Mouse (Mus musculus) heart, embryonic 14.5 days (tissue): Measurements from ENCODE around the gene Ccdc134. TPM values are rescaled to one million over a fixed set of nuclear protein-coding genes. Genes with fewer than 3 reads are reported as not detected.

Experiments used
- ATAC-seq: fragments of 200-750 bp; cut with Nextera tagmentation; 2 replicates; pipeline ENCODE4 v1.8.0; 2017; ENCODE audit warnings: low read depth, moderate TSS enrichment; ENCODE audit not compliant: insufficient number of reproducible peaks, insufficient read depth, low FRiP score
- H3K27ac ChIP-seq, 2 experiments: fragments of 200-500 bp in 1 of 2; fragments of 300-500 bp in 1 of 2; sonication (generic) in 1 of 2; replicated peaks in 1 of 2; 2 replicates each; pipeline ENCODE4 v1.5.1; 2012 to 2014; ENCODE audit warnings: low read depth in 2 of 2, low read length in 2 of 2, control low read depth in 1 of 2, mild to moderate bottlenecking in 1 of 2, mixed read lengths in 1 of 2; ENCODE audit not compliant: control insufficient read depth in 1 of 2, insufficient read depth in 1 of 2
- H3K27me3 ChIP-seq: fragments of 300-500 bp; sonication (generic); 2 replicates; pipeline ENCODE4 v1.6.1; 2014; ENCODE audit warnings: mild to moderate bottlenecking, low read length, control low read depth; ENCODE audit not compliant: control insufficient read depth, insufficient read depth
- H3K36me3 ChIP-seq: fragments of 300-500 bp; sonication (generic); 2 replicates; pipeline ENCODE4 v1.6.1; 2014; ENCODE audit warnings: mild to moderate bottlenecking, control low read depth, low read length, mixed read lengths; ENCODE audit not compliant: control insufficient read depth, insufficient read depth
- H3K4me1 ChIP-seq, 2 experiments: fragments of 200-500 bp in 1 of 2; fragments of 300-500 bp in 1 of 2; sonication (generic) in 1 of 2; 2 replicates each; pipeline ENCODE4 v1.6.1; 2012 to 2014; ENCODE audit warnings: low read length in 2 of 2, control low read depth in 1 of 2, mixed read lengths in 1 of 2; ENCODE audit not compliant: control insufficient read depth in 2 of 2, insufficient read depth in 2 of 2
- H3K4me2 ChIP-seq: fragments of 300-500 bp; sonication (generic); 2 replicates; pipeline ENCODE4 v1.6.1; 2014; ENCODE audit warnings: mild to moderate bottlenecking, low read length
- H3K4me3 ChIP-seq, 2 experiments: fragments of 200-500 bp in 1 of 2; fragments of 300-500 bp in 1 of 2; sonication (generic) in 1 of 2; 2 replicates each; pipeline ENCODE4 v1.5.1; 2012 to 2014; ENCODE audit warnings: low read length in 2 of 2, mild to moderate bottlenecking in 2 of 2, control low read depth in 1 of 2, low read depth in 1 of 2, moderate library complexity in 1 of 2; ENCODE audit not compliant: control insufficient read depth in 1 of 2, insufficient read depth in 1 of 2
- H3K9ac ChIP-seq: fragments of 300-500 bp; sonication (generic); 2 replicates; pipeline ENCODE4 v1.6.1; 2014; ENCODE audit warnings: mild to moderate bottlenecking, low read length
- H3K9me3 ChIP-seq: fragments of 300-500 bp; sonication (generic); 2 replicates; pipeline ENCODE4 v1.6.1; 2016; ENCODE audit warnings: low read length, control low read depth; ENCODE audit not compliant: control insufficient read depth
- WGBS: fragments of 180-500 bp; shearing (Covaris S2); extraction: QIAGEN DNeasy Blood & Tissue Kit; methylation state at CpG from one replicate; pipeline ENCODE4 v1.1.7; 2014; 5-methylcytosine and 5-hydroxymethylcytosine counted together
- polyA plus RNA-seq: library from polyadenylated mRNA; unstranded; fragments of >200 nt; fragmentation: Nextera tagmentation; extraction: Ambion mirVana; gene quantifications from 2 replicates; pipeline ENCODE4 v1.2.1, GENCODE M21; 2014

The Ccdc134 gene
- polyA plus RNA-seq, 1 experiment from 2014 or later = 8.5 TPM

DNA sequence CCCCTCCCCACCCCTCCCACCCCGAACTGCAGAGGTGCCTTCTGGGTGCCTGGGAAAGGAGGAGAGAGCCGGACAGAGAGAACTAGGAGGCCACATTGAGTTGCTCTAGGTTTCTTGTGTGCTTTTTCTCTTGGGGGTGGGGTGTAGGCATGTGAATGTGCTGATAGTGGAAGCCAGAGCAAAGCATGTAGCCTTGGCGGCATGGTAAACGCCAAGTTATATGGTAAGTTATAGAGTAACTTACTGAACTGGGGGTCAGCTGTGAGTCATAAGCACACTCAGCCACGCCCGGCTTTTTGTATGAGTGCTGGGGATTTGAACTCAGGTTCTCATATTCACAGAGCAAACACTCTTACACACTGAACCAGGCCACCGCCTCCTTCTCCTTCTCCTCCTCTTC is 36.8 kb downstream of the Ccdc134 start:
- Histone ChIP-seq H3K36me3 (no peaks in the 10 kb centered on the region), H3K27ac (peak overlapping the region in 1 of 2 experiments; percentile 9; a peak in 1 of 4 replicates), H3K4me1 (peaks cover 41 to 71% of the 10 kb centered on the region in 2 experiments), H3K9me3 (no peaks in the 10 kb centered on the region), H3K9ac (no peak overlapping the region), H3K4me2 (no peak overlapping the region), H3K27me3 (no peaks in the 10 kb centered on the region), H3K4me3 (no peak overlapping the region)
- 62% methylated on average over 7 of the region's 7 CpGs for WGBS
- ATAC-seq = no peak

DNA sequence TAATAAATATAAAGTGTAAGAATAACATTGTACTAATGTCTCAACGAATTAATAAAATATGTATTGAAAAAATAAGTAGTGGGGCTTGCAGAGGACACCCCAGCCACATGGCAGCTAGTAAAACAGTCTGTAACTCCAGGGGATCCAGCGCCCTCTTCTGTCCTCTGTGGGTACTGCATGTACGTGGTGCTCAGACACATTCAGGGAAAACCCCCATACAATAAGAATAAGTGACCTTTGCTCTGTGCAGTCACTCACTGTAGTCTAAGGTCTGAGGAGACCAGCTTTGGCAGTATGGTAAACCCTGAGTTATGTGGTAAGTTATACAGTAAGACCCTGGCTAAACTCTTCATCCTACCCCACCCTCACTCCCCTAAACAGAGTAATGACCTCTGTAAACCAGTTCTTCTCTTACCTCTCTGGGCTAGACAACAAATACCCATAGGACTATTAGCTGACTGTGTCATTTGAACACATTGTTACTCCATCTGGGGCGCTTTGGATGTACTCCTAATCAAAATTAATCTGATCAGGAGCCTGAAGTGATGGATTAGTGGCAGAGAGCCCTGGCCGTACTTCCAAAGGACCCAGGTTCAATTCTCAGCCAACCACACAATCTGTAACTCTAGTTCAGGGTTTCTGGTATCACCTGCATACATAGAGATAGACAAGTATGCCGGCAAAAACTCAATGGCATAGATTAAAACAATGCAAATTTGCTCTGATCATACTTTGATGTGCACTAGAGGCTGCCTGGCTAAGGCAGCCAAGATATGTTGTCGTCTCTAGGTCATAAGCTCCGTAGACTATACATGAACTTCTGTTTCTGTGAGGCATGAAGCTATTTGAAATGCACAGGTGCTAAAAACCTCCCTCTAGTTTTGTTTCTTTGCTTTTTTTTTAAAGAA is 37.9 kb downstream of the Ccdc134 start:
- Histone ChIP-seq H3K4me1 (peaks cover 43 to 73% of the 10 kb centered on the region in 2 experiments), H3K9ac (no peak overlapping the region), H3K9me3 (no peaks in the 10 kb centered on the region), H3K27me3 (no peaks in the 10 kb centered on the region), H3K4me2 (no peak overlapping the region), H3K36me3 (0 out of 2 replicates have a peak, but pooled peaks cover 3% of the 10 kb centered on the region), H3K27ac (no peak overlapping the region), H3K4me3 (no peak overlapping the region)
- ATAC-seq = no peak
- 56% methylated on average over 8 of the region's 8 CpGs for WGBS

DNA sequence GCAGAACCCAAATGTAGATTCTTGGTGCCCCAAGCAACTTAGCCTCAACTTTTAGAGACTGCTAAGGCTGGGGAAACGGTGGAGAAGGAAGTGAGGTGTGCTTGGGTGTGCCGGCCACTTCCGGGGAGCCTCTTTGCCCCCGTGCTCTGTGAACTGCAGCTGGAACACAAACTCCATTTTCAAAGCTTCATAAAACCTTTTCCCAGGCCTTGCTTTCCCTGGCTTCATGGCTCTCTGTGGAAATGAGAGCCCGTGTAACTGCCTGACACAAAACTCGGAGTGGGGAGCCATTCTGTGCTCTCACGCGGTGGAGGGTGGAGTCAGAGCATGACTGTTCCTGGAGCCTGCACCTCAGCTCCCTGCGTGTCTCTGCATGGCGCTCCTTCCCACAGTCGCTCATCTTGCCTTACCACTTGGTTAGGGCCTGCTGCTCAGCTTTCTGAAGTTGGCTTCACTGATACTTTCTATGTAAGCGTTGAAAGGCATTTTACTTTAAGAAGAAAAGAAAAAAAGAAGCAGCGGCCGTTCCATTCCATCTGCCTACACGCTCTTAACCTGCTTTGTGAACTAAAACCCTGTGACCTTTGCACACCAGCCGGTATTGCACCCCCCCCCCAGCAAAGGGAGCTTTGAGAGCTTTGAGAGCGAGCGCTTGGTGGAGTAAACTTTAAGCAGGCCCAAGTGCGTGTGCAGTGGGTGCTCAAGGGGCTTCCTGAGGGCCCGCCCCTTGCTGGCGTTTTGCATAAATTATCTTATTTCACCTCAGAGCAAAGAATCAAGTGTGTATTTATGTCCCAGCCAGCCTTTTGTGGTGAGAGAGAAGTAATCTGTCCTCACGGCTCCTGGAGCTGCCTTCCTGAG is 38.7 kb downstream of the Ccdc134 start:
- Histone ChIP-seq H3K4me3 (no peak overlapping the region), H3K9me3 (no peaks in the 10 kb centered on the region), H3K4me2 (0 out of 2 replicates have a peak overlapping the region, but pooled peaks have one; percentile 11), H3K9ac (peak overlapping the region; percentile 23; the same call in 1 of the 2 replicates), H3K27ac (no peak overlapping the region), H3K4me1 (peaks cover 41 to 72% of the 10 kb centered on the region in 2 experiments), H3K36me3 (peaks cover 10% of the 10 kb centered on the region), H3K27me3 (no peaks in the 10 kb centered on the region)
- 66% methylated on average over 22 of the region's 22 CpGs for WGBS
- ATAC-seq = no peak

DNA sequence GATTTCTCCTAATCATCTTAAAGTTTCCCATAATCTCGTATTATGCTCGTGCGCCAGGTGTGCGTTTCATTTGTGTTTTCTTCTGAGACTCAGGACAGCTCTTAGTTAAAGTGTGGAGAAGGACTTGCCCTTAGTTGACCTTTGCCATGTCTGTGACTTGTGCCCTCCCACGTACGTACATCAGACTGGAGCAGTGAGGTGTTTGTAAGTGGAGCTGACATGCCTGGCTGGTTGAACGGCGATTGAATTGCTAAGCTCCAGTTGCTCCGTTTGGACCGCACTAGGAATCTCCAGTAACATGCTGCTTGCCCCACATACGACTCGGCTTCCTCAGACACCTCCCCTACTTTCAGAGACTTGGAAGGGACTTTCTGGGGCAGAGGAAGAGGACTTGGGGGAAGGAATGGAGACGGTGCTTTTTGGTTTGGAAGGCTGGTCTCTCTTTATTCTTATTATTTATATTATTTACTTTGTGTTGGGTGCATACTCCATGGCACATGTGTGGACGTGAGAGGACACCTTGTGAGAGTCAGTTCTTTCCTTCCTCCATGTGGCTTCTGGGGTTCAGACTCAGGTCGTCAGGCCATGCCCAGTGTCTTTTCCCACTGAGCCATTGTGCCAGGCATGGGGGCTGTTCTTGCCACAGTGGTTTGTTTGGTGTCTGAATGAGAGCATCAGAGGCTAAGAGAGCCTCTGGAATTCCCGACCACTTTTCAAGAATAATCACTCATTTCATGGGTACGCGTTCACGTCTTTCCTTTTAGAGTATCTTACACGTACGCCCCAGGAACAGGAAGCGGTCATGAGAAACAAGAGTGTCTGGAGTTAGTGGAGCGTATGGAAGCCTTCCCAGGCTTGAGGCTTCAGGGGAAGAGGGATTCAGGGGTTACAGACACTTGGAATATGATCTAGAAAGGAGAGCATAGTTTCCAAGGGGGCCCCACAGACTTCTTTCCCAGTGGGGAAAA is 39.8 kb downstream of the Ccdc134 start:
- H3K36me3 ChIP-seq = peaks cover 19% of the 10 kb centered on the region
- H3K27me3 ChIP-seq = no peaks in the 10 kb centered on the region
- H3K27ac ChIP-seq = no peak overlapping the region; a peak in 1 of 4 replicates
- peaks cover 40 to 63% of the 10 kb centered on the region in 2 experiments for H3K4me1 ChIP-seq
- H3K9me3 ChIP-seq = no peaks in the 10 kb centered on the region
- WGBS = 62% methylated on average over 23 of the region's 23 CpGs
- no peak overlapping the region for H3K4me3 ChIP-seq
- ATAC-seq = no peak
- H3K9ac ChIP-seq = peak overlapping the region; percentile 23; the same call in 1 of the 2 replicates
- 0 out of 2 replicates have a peak overlapping the region, but pooled peaks have one; percentile 11 for H3K4me2 ChIP-seq

DNA sequence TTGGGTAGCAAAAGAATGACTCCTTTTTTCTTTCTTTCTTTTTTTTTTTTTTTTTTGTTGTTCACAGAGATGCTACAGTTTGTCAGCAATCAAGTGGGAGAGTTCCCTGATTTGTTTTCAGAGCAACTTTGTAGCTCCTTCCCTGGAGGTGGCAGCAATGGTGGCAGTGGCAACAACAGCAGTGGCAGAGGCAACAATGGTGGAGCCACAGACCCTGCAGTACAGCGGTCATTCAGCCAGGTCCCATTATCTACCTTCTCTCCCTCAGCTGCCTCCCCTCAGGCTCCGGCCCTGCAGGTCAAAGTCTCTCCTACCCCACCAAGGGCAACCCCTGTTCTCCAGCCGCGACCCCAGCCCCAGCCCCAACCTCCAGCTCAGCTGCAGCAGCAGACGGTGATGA is 41.9 kb downstream of the Ccdc134 start:
- Histone ChIP-seq H3K27ac (peak overlapping the region; percentile 65 to 70), H3K9ac (0 out of 2 replicates have a peak overlapping the region, but pooled peaks have one; percentile 13)

DNA sequence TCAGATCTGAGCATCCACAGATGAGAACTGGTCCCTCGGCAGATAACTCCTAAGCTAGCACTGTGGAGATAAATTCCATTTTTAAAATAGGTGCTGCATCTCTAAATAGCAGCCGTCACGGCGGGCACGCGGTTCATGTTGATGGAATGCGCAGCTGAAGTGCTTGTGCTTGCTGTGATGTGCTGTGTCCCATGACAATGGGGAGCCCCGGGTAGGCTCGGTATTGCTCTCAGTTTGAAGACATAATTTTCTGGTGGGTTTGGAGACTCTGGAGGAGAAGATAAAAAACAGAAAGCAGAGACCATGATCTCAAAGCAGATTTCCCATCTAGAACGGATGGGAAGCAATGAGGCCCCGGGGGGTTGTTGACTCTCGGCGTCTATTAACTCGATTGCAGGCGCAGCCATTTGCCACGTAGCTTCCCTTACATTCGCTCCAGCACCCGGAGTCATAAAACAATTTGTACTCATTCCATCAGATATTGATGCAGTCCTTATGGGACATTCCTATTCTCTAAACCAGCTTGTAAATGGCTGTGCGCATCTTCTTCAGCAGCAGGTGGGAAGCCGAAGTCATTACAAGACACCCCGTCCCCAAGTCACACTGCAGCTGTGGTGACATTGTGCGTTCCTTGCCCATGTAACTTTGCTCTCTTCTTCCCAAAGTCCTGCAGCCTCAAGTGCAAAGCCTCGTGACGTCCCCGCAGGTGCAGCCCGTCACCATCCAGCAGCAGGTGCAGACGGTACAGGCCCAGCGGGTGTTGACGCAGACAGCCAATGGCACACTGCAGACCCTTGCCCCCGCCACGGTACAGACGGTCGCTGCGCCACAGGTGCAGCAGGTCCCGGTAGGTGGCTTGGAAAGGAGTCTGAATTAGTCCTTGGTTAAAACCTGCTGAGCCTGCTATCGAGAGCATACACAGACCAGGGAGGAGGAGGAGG is 43.0 kb downstream of the Ccdc134 start:
- Histone ChIP-seq H3K4me3 (no peak overlapping the region), H3K9me3 (no peaks in the 10 kb centered on the region), H3K27me3 (no peaks in the 10 kb centered on the region), H3K4me1 (peaks cover 32 to 50% of the 10 kb centered on the region in 2 experiments), H3K9ac (no peak overlapping the region), H3K36me3 (peaks cover 51% of the 10 kb centered on the region), H3K27ac (peak overlapping the region; percentile 65 to 70), H3K4me2 (peak overlapping the region; percentile 22; the same call in 1 of the 2 replicates)
- peak; percentile 38; the same call in 1 of the 2 replicates for ATAC-seq
- WGBS = 71% methylated on average over 36 of the region's 36 CpGs

More for the DNA sequence above, 41.9 kb downstream of the Ccdc134 start:
- H3K36me3 ChIP-seq = peaks cover 40% of the 10 kb centered on the region
- H3K4me1 ChIP-seq = peaks cover 32 to 52% of the 10 kb centered on the region in 2 experiments
- H3K27me3 ChIP-seq = no peaks in the 10 kb centered on the region
- H3K9me3 ChIP-seq = no peaks in the 10 kb centered on the region
- no peak overlapping the region for H3K4me3 ChIP-seq
- H3K4me2 ChIP-seq = peak overlapping the region; percentile 22; the same call in 1 of the 2 replicates
- WGBS = 44% methylated on average over 5 of the region's 5 CpGs
- ATAC-seq = no peak
